Mouse (Mus musculus) liver, embryonic 16.5 days (tissue): ENCODE data around the gene Hook2. TPM values are rescaled to one million over a fixed set of nuclear protein-coding genes. Genes with fewer than 3 reads are reported as not detected.
A peak's percentile ranks its signal among the peaks of the same experiment; 100 is the strongest.

Source experiments
- ATAC-seq: fragments of 200-750 bp; cut with Nextera tagmentation; 2 replicates; pipeline ENCODE4 v1.8.0; 2017; ENCODE audit warnings: low read depth, mild to moderate bottlenecking, moderate number of reproducible peaks, moderate library complexity
- H3K27ac ChIP-seq: fragments of 300-500 bp; sonication (generic); 2 replicates; pipeline ENCODE4 v1.5.1; 2014; ENCODE audit warnings: mild to moderate bottlenecking, low read length
- H3K27me3 ChIP-seq: fragments of 300-500 bp; sonication (generic); 2 replicates; pipeline ENCODE4 v1.6.1; 2014; ENCODE audit warnings: low read depth, low read length, mixed read lengths; ENCODE audit not compliant: control insufficient read depth, insufficient read depth
- H3K36me3 ChIP-seq: fragments of 300-500 bp; sonication (generic); 2 replicates; pipeline ENCODE4 v1.6.1; 2014; ENCODE audit warnings: mild to moderate bottlenecking; ENCODE audit not compliant: control insufficient read depth, insufficient read depth
- H3K4me1 ChIP-seq: fragments of 300-500 bp; sonication (generic); 2 replicates; pipeline ENCODE4 v1.6.1; 2014; ENCODE audit warnings: low read depth, low read length, mixed read lengths; ENCODE audit not compliant: control insufficient read depth
- H3K4me2 ChIP-seq: fragments of 300-500 bp; sonication (generic); 2 replicates; pipeline ENCODE4 v1.6.1; 2014; ENCODE audit warnings: low read depth, low read length, mixed read lengths
- H3K4me3 ChIP-seq: fragments of 300-500 bp; sonication (generic); 2 replicates; pipeline ENCODE4 v1.5.1; 2014; ENCODE audit warnings: low read depth, mild to moderate bottlenecking, low read length
- H3K9ac ChIP-seq: fragments of 300-500 bp; sonication (generic); 2 replicates; pipeline ENCODE4 v1.6.1; 2014; ENCODE audit warnings: low read depth, low read length
- H3K9me3 ChIP-seq: fragments of 300-500 bp; sonication (generic); replicated peaks from 2 replicates; pipeline ENCODE4 v1.6.1; 2016; ENCODE audit warnings: low read length; ENCODE audit not compliant: control insufficient read depth
- WGBS: fragments of 180-500 bp; shearing (Covaris S2); extraction: QIAGEN DNeasy Blood & Tissue Kit; methylation state at CpG from one replicate; pipeline ENCODE4 v1.1.7; 2014; ENCODE audit not compliant: insufficient replicate concordance; 5-methylcytosine and 5-hydroxymethylcytosine counted together
- polyA plus RNA-seq: library from polyadenylated mRNA; unstranded; fragments of >200 nt; fragmentation: Nextera tagmentation; extraction: Ambion mirVana; gene quantifications from 2 replicates; pipeline ENCODE4 v1.2.1, GENCODE M21; 2015

The Hook2 gene
- polyA plus RNA-seq, 1 experiment from 2014 or later: 9.5 TPM

GRCm38 (mm10) chr8:85027922-85028321 is 37.5 kb downstream of the Hook2 start:
- peaks cover 38% of the 10 kb centered on the region for H3K4me1 ChIP-seq
- WGBS: 16% methylated on average over 2 of the region's 2 CpGs
- H3K9me3 ChIP-seq: no peaks in the 10 kb centered on the region
- H3K36me3 ChIP-seq: peaks cover 39% of the 10 kb centered on the region
- peak overlapping the region; percentile 94 for H3K27ac ChIP-seq
- no peaks in the 10 kb centered on the region for H3K27me3 ChIP-seq
- ATAC-seq: no peak
- H3K4me3 ChIP-seq: peak overlapping the region; percentile 96
- H3K4me2 ChIP-seq: peak overlapping the region; percentile 70
- H3K9ac ChIP-seq: peak overlapping the region; percentile 99

GRCm38 (mm10) chr8:85029271-85029670 is 38.9 kb downstream of the Hook2 start:
- Histone ChIP-seq H3K9ac (peak overlapping the region; percentile 99; the same call in 1 of the 2 replicates), H3K36me3 (peaks cover 38% of the 10 kb centered on the region), H3K9me3 (no peaks in the 10 kb centered on the region), H3K4me2 (peak overlapping the region; percentile 70; the same call in 1 of the 2 replicates), H3K27me3 (no peaks in the 10 kb centered on the region), H3K4me3 (no peak overlapping the region), H3K27ac (no peak overlapping the region), H3K4me1 (peaks cover 38% of the 10 kb centered on the region)
- WGBS: 78% methylated on average over 14 of the region's 14 CpGs
- no peak for ATAC-seq

GRCm38 (mm10) chr8:85032622-85033311 is 42.4 kb downstream of the Hook2 start:
- Histone ChIP-seq H3K4me3 (no peak overlapping the region), H3K4me2 (no peak overlapping the region), H3K36me3 (peaks cover 38% of the 10 kb centered on the region), H3K9ac (no peak overlapping the region), H3K4me1 (peaks cover 43% of the 10 kb centered on the region), H3K27me3 (no peaks in the 10 kb centered on the region), H3K9me3 (no peaks in the 10 kb centered on the region), H3K27ac (peak overlapping the region; percentile 4; the same call in 1 of the 2 replicates)
- ATAC-seq: no peak
- WGBS: 59% methylated on average over 4 of the region's 4 CpGs

- Histone ChIP-seq H3K4me1 (peaks cover 42% of the 10 kb centered on the region), H3K27me3 (no peaks in the 10 kb centered on the region), H3K9ac (no peak overlapping the region), H3K9me3 (no peaks in the 10 kb centered on the region), H3K27ac (no peak overlapping the region), H3K4me3 (no peak overlapping the region), H3K4me2 (no peak overlapping the region), H3K36me3 (peaks cover 38% of the 10 kb centered on the region)
- no peak for ATAC-seq
- WGBS: 46% methylated on average over 1 of the region's 1 CpGs
Measured at GRCm38 (mm10) chr8:85033867-85034266, 43.5 kb downstream of the Hook2 start.

GRCm38 (mm10) chr8:85034764-85035163 is 44.4 kb downstream of the Hook2 start:
- peaks cover 46% of the 10 kb centered on the region for H3K4me1 ChIP-seq
- H3K9me3 ChIP-seq: no peaks in the 10 kb centered on the region
- peak overlapping the region; percentile 82 for H3K9ac ChIP-seq
- peak overlapping the region; percentile 76 for H3K4me3 ChIP-seq
- peak overlapping the region; percentile 97 for H3K27ac ChIP-seq
- WGBS: under 1% methylated on average over 13 of the region's 13 CpGs
- no peaks in the 10 kb centered on the region for H3K27me3 ChIP-seq
- H3K4me2 ChIP-seq: peak overlapping the region; percentile 90
- H3K36me3 ChIP-seq: peaks cover 32% of the 10 kb centered on the region
- ATAC-seq: no peak

- Histone ChIP-seq H3K4me3 (peak overlapping the region; percentile 76), H3K4me2 (peak overlapping the region; percentile 90), H3K27me3 (no peaks in the 10 kb centered on the region), H3K4me1 (peaks cover 48% of the 10 kb centered on the region), H3K27ac (peak overlapping the region; percentile 97), H3K9ac (peak overlapping the region; percentile 82), H3K9me3 (no peaks in the 10 kb centered on the region), H3K36me3 (peaks cover 32% of the 10 kb centered on the region)
- ATAC-seq: no peak
- WGBS: 2% methylated on average over 12 of the region's 12 CpGs
Measured at GRCm38 (mm10) chr8:85035165-85035727, 44.8 kb downstream of the Hook2 start.

GRCm38 (mm10) chr8:85035728-85036310 is 45.4 kb downstream of the Hook2 start:
- WGBS: under 1% methylated on average over 15 of the region's 15 CpGs
- peak; percentile 16; the same call in 1 of the 2 replicates for ATAC-seq

GRCm38 (mm10) chr8:85036381-85036717 is 45.9 kb downstream of the Hook2 start:
- Histone ChIP-seq H3K27me3 (no peaks in the 10 kb centered on the region), H3K9me3 (no peaks in the 10 kb centered on the region), H3K4me1 (peaks cover 53% of the 10 kb centered on the region), H3K4me3 (peak overlapping the region; percentile 76), H3K36me3 (peaks cover 35% of the 10 kb centered on the region), H3K27ac (peak overlapping the region; percentile 97), H3K4me2 (peak overlapping the region; percentile 90), H3K9ac (peak overlapping the region; percentile 82)
- ATAC-seq: peak; percentile 8
- under 1% methylated on average over 9 of the region's 9 CpGs for WGBS

More at GRCm38 (mm10) chr8:85035728-85036310, 45.4 kb downstream of the Hook2 start:
- peak overlapping the region; percentile 76 for H3K4me3 ChIP-seq
- H3K9ac ChIP-seq: peak overlapping the region; percentile 82
- peaks cover 33% of the 10 kb centered on the region for H3K36me3 ChIP-seq
- H3K27ac ChIP-seq: peak overlapping the region; percentile 97
- peak overlapping the region; percentile 90 for H3K4me2 ChIP-seq
- H3K27me3 ChIP-seq: no peaks in the 10 kb centered on the region
- H3K9me3 ChIP-seq: no peaks in the 10 kb centered on the region
- peaks cover 51% of the 10 kb centered on the region for H3K4me1 ChIP-seq
